Mouse (Mus musculus) heart, postnatal 10 days (tissue): ENCODE data around the gene Lrrc8d. TPM values are rescaled to one million over a fixed set of nuclear protein-coding genes. Genes with fewer than 3 reads are reported as not detected.

Source experiments
- DNase-seq, 2 experiments: peaks; one replicate each; pipeline ENCODE4 v3.0.0; 2021
- intact Hi-C: fragments of 180-260 bp; cut with DNase I; formaldehyde crosslinking; loops from one replicate; pipeline ENCODE4 v1.15.1; 2025
- total RNA-seq, 2 experiments: library from RNA; stranded (reverse); gene quantifications; 2 replicates each; pipeline ENCODE4 v1.2.3; 2021

Lrrc8d gene
- total RNA-seq, 2 experiments from 2014 or later, result 18.7 to 19.5 TPM

GRCm38 (mm10) chr5:105714446-105714845 is 14.7 kb downstream of the Lrrc8d start:
- no peak for DNase-seq
- intact Hi-C loops, result no loop called here

- DNase-seq, result no peak
Measured at GRCm38 (mm10) chr5:105715095-105715494, 15.3 kb downstream of the Lrrc8d start.

GRCm38 (mm10) chr5:105715531-105716124 is 15.9 kb downstream of the Lrrc8d start:
- DNase-seq, result no peak
- intact Hi-C loops, result no loop called here

More at GRCm38 (mm10) chr5:105715095-105715494, 15.3 kb downstream of the Lrrc8d start:
- intact Hi-C loops, result no loop called here

GRCm38 (mm10) chr5:105717294-105717693 is 17.5 kb downstream of the Lrrc8d start:
- DNase-seq, result peak; percentile 40 to 43

GRCm38 (mm10) chr5:105718138-105718670 is 18.4 kb downstream of the Lrrc8d start:
- DNase-seq, result peak; percentile 32 to 40
- intact Hi-C loops, result no loop called here

More at GRCm38 (mm10) chr5:105717294-105717693, 17.5 kb downstream of the Lrrc8d start:
- intact Hi-C loops, result no loop called here

- intact Hi-C loops, result no loop called here
- DNase-seq, result no peak
Measured at GRCm38 (mm10) chr5:105721267-105721666, 21.5 kb downstream of the Lrrc8d start.

GRCm38 (mm10) chr5:105722807-105723206 is 23.0 kb downstream of the Lrrc8d start:
- intact Hi-C loops, result no loop called here
- no peak for DNase-seq

GRCm38 (mm10) chr5:105730193-105730831 is 30.5 kb downstream of the Lrrc8d start:
- DNase-seq, result peak in 1 of 2 experiments; percentile 45
- intact Hi-C loops, result no loop called here

GRCm38 (mm10) chr5:105731173-105731626 is 31.4 kb downstream of the Lrrc8d start:
- DNase-seq, result peak; percentile 30 to 41

GRCm38 (mm10) chr5:105731627-105732432 is 32.1 kb downstream of the Lrrc8d start:
- DNase-seq, result peak; percentile 64 to 71
- intact Hi-C loops, result no loop called here

More at GRCm38 (mm10) chr5:105731173-105731626, 31.4 kb downstream of the Lrrc8d start:
- intact Hi-C loops, result no loop called here

GRCm38 (mm10) chr5:105732433-105732891 is 32.7 kb downstream of the Lrrc8d start:
- intact Hi-C loops, result no loop called here
- DNase-seq, result peak in 1 of 2 experiments; percentile 38

GRCm38 (mm10) chr5:105733226-105733625 is 33.5 kb downstream of the Lrrc8d start:
- intact Hi-C loops, result no loop called here
- DNase-seq, result no peak

- no peak for DNase-seq
- intact Hi-C loops, result no loop called here
Measured at GRCm38 (mm10) chr5:105736365-105736764, 36.6 kb downstream of the Lrrc8d start.

- DNase-seq, result no peak
- intact Hi-C loops, result no loop called here
Measured at GRCm38 (mm10) chr5:105737145-105737544, 37.4 kb downstream of the Lrrc8d start.

- intact Hi-C loops, result loop anchor here (10.0 kb wide), 1 partner anchor 46 kb away; the partner anchor contains the start of gene Lrrc8d
- DNase-seq, result no peak
Measured at GRCm38 (mm10) chr5:105740437-105740836, 40.7 kb downstream of the Lrrc8d start.

- DNase-seq, result no peak
- intact Hi-C loops, result loop anchor here (10.0 kb wide), 1 partner anchor 48 kb away; the partner anchor contains the start of gene Lrrc8d
Measured at GRCm38 (mm10) chr5:105742641-105743040, 42.9 kb downstream of the Lrrc8d start.

GRCm38 (mm10) chr5:105745324-105745723 is 45.6 kb downstream of the Lrrc8d start:
- intact Hi-C loops, result loop anchor here (10.0 kb wide), 1 partner anchor 51 kb away; the partner anchor contains the start of gene Lrrc8d
- DNase-seq, result no peak

GRCm38 (mm10) chr5:105745927-105746454 is 46.2 kb downstream of the Lrrc8d start:
- intact Hi-C loops, result loop anchor here (10.0 kb wide), 1 partner anchor 51 kb away; the partner anchor contains the start of gene Lrrc8d
- DNase-seq, result no peak

- DNase-seq, result no peak
- intact Hi-C loops, result no loop called here
Measured at GRCm38 (mm10) chr5:105754803-105755202, 55.0 kb downstream of the Lrrc8d start.

- intact Hi-C loops, result no loop called here
- no peak for DNase-seq
Measured at GRCm38 (mm10) chr5:105755491-105755890, 55.7 kb downstream of the Lrrc8d start.
